Mouse (Mus musculus): Measurements from ENCODE around the gene Ikzf2.

- TF ChIP-seq POLR2A (IDR thresholded peaks at IDR 0.05; ENCODE audit: extremely low read depth, insufficient read depth, low read length) = no peak
- no peak for TF ChIP-seq CTCF (IDR thresholded peaks at IDR 0.05; ENCODE audit: extremely low read depth, insufficient read depth, low read length)
These were observed 6.5 kb downstream of the Ikzf2 start for GRCm38 (mm10) chr1:69680501-69680900.
